Mouse (Mus musculus): ENCODE results near the gene Pam.

Gene Pam

DNA sequence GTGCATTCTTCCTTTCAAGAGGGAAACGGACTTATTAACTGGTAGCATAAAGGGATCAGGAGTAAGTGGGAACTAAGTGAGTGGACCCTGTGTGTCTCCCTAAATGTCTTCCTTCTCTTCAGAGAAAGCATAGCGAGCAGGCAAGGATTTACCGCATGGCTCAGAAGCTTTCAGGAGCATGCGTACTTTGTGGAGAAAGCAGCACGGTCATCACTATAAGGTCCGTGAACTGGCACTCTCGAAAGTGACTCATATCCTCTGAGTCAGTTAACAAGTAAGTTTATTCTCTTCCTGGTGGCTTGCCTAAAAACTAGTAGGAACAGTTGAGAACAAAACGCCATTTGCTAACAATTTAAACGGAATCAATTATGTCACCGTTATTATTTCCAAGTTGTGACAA, 184.6 kb downstream of the Pam start:
- DNase-seq (ENCODE audit: low spot score): no peak

DNA sequence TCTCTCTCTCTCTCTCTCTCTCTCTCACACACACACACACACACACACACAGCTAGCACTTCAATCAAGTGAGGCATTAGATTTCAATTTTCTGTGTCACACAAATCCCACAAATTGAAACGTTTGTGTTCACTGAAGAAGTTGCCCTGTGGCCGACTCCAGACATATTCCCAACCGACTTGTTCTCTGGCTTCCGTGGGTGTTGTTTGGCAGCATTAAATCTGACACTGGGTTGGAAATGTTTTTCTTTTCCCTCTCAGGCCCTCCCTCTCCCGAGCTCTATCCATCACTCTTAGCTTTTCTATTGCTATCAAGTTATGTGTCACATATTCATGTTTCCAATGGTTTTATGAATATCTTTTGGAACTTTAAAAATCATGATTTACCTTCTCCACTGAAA, 185.9 kb downstream of the Pam start:
- no peak for DNase-seq (ENCODE audit: low spot score)

DNA sequence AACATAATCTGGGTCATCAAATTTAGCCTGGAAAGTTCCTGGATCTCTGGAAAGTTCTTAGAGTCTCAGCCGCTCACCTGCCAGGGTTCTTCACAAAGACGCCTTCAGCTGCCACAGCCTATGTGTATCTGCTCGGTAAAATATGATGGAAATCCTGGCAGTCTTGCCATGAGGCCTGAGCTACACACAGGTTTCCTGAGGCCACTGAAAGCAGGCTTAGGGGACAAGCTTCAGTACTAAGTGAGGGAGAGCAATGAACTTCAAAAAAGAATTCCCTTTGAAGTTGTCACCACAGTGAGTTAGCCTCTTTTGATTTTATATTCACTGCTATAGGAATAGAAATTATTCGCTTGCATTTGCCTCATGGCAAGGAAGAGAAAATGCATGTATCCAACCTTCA, 186.7 kb downstream of the Pam start:
- no peak for DNase-seq (ENCODE audit: low spot score)

DNA sequence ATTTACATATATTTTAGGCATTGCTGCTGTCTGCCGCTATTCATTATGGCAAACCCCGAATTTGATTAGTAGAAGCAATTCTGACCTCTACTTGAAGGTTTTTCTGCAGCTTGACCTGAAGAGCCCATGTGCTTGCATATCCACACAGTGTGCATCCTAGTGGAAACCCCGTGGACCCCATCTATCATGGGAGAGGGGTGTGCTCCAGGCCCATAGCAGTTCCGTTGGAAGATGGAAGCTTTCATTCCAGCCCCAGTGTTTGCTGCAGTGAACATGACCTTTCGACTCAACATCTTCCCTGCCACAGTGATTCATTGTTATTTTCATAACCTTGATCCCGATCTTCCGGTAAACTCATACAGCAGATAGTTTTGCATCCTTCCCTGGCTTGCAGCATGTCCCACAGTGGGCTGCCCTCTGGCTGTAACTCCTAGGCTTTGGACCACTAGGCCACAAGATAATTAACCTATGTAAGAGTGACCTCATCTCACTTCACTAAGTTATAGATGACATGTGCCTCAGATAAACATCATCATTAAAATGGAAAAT, 191.5 kb downstream of the Pam start:
- DNase-seq (ENCODE audit: low spot score): no peak

- no peak for DNase-seq (ENCODE audit: low spot score)
These were observed 192.6 kb downstream of the Pam start for GRCm38 (mm10) chr1:97902830-97903229.

- DNase-seq (ENCODE audit: low spot score): no peak
These were observed 194.8 kb downstream of the Pam start for GRCm38 (mm10) chr1:97900559-97901153.

GRCm38 (mm10) chr1:97887511-97887910, 207.9 kb downstream of the Pam start:
- DNase-seq (ENCODE audit: low spot score): no peak

DNA sequence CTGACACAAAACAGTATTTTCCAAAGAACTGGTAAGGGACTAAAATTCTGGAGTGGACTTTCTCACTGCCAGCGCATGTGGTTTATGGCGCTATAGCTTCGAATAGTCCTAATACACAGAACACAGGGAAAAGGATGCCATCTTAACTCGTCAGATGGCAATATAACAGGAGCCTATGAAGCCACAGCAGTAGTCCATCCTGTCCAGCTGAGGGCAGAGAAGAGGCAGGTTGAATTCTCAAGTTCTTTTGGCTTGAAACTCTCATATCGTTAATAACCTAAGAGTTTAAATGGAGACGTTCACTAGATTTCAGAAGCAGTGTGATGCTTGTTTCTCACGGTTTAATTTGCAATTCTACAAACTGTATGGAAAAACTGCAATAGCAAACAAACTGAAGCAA, 211.9 kb downstream of the Pam start:
- DNase-seq (ENCODE audit: low spot score): no peak

- DNase-seq (ENCODE audit: low spot score): no peak
These were observed 218.4 kb downstream of the Pam start for GRCm38 (mm10) chr1:97877037-97877436.

- DNase-seq (ENCODE audit: low spot score): no peak
These were observed 221.9 kb downstream of the Pam start for GRCm38 (mm10) chr1:97873490-97874054.

DNA sequence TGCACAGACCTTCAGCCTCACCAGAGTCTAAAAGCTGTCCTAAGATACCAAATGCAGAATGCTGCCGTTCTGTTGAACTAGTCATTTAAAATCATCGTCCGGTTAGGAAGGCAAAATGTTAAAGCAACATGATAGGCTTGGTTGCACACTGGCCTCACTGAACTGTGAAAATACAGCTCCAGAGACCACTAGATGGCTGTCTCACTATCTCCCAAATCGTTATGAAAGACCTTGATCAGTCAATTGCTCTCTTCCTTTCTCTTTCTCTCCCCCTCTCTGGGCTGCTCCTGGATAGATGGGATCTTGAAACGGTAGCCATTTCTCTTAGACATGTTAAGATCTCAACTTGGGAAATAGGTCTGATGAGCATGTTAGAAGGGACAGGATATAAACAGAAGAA, 223.0 kb downstream of the Pam start:
- no peak for DNase-seq (ENCODE audit: low spot score)

- DNase-seq (ENCODE audit: low spot score): no peak
These were observed 223.4 kb downstream of the Pam start for GRCm38 (mm10) chr1:97872072-97872471.

GRCm38 (mm10) chr1:97864135-97864534, 231.3 kb downstream of the Pam start:
- DNase-seq (ENCODE audit: low spot score): no peak

DNA sequence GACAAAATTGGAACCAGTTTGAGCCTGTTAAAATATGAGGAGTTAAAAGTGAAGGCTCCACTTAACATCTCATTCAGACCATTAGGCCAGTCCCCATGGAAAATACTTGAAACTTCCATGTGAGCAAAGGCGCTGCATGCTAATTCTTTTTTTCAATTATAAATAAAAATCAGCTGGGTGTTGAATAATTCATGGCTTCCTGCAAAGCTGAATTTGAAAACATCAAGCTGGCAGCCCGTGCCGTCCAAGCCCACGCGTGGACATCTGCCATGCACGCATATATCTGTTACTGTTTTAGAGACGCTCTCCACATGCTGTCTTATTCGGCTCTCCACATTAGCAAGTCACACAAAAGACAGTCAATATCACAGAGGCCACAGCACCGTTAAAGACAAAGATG, 232.3 kb downstream of the Pam start:
- DNase-seq (ENCODE audit: low spot score): no peak

GRCm38 (mm10) chr1:97862734-97863133, 232.7 kb downstream of the Pam start:
- no peak for DNase-seq (ENCODE audit: low spot score)

GRCm38 (mm10) chr1:97854256-97854655, 241.2 kb downstream of the Pam start:
- DNase-seq (ENCODE audit: low spot score): no peak

GRCm38 (mm10) chr1:97851601-97852175, 243.8 kb downstream of the Pam start:
- no peak for DNase-seq (ENCODE audit: low spot score)

DNA sequence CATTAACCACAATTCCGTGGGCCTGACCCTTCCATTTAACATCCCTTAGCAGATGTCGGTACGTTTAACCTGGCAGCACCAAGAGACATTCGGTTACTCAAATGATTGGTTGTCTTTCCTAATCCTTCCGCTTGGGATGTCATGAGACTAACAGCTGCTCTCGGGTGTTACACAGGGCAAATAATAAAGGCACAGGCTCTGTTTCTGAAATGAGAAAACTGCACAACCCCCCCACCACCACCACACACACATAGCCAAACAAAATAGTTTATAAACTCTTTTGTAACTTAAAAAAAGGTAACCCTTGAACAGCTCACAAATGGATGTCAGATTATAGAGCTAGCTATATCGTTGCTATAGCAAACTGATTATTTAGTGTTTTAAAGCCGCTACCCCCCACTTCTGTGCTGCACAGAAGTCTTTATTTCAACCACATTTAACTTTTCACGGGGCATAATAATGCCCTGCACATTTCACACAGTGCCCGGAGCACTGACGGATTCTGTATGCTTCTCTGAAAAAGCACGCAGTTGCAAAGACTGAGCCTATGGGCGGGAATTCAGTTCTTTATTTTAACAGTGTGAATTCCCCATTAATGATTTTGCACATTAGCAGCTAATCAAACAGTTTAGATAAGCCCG, 246.7 kb downstream of the Pam start:
- DNase-seq (ENCODE audit: low spot score): no peak

- DNase-seq (ENCODE audit: low spot score): no peak
These were observed 252.0 kb downstream of the Pam start for GRCm38 (mm10) chr1:97843220-97843992.

GRCm38 (mm10) chr1:97834354-97834822, 261.1 kb downstream of the Pam start:
- no peak for DNase-seq (ENCODE audit: low spot score)

DNA sequence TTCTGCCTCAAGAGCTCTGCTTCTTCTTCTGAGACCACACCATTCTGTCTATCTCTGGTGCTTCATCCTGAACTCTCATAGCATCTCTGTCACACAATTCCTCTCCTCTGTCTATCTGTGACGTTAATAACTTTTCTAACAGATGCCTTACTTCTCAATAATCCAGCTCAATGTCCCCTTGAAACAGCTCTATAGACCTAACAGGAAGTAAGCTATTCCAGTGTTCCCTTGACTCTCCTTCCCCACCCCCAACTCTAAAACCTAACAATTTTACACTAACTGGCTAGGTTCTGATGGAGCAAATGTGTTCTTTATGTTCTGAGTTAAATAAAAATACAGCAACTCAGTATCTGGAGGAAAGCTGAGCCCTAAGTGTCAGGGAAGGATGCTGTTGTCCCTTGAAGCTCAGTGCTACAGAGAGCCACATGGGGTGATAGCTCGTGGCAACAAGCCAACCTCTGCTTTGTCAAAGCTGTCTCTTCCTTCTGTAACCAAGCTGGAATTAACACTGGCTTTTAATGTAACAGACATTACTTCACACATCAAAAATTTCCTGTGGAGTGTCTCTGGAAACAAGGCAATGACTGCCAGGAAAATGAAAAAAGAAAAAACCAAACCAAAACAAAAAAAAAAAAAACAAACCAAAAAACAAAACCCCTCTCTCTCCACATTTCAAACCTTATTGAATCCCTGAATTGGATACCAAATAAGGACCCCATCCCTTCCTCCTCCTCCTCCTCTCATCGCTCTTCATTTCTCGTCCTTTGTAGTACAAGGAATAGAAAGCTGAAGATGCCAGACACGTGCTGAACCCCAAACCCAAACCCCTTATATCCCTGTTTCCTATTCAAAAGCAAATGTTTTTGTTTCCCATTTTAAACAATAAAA, 261.7 kb downstream of the Pam start:
- no peak for DNase-seq (ENCODE audit: low spot score)
